Mouse (Mus musculus) layer of hippocampus, postnatal 10 days (tissue): ENCODE results near the gene Olfr780. TPM values are rescaled to one million over a fixed set of nuclear protein-coding genes. Genes with fewer than 3 reads are reported as not detected.
"Not testable (repeated sequence)": the region's sequence is repeated elsewhere in the genome, so short reads cannot be mapped to it uniquely, and the experiment has no call there.

Source experiments
- DNase-seq, 2 experiments: peaks; one replicate each; pipeline ENCODE4 v3.0.0; 2021; ENCODE audit warnings: low spot score in 2 of 2
- long read RNA-seq: library from polyadenylated mRNA; stranded (forward); transcript quantifications from one replicate; pipeline ENCODE4 v2.0.0, GENCODE M21; 2023
- total RNA-seq, 2 experiments: library from RNA; stranded (reverse); gene quantifications; 2 replicates each; pipeline ENCODE4 v1.2.3; 2021

The Olfr780 gene
- total RNA-seq = not detected
- long read RNA-seq = 0 reads

DNA sequence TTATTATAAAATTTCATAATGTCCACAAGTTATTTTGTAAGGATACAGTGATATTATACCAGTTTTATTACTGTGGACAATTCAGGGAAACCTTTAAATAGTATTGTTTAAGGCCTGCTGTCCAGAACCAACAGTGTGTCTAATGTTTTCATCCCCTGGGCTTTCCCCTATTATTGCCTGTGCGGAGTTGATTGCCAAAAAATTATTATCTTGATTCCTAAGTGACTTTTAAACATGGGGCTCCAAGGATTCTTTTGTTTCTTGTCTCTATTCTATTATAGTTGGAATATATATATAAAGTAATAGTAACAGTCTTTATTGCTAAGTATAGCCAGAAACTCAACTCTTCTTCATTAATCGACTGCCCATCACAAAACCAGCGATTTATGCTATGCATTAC lies at the start of gene Olfr780:
Olfr780 (plus strand) TSS at position 301 of the 400 bp plus-strand sequence.
- DNase-seq = no peak

DNA sequence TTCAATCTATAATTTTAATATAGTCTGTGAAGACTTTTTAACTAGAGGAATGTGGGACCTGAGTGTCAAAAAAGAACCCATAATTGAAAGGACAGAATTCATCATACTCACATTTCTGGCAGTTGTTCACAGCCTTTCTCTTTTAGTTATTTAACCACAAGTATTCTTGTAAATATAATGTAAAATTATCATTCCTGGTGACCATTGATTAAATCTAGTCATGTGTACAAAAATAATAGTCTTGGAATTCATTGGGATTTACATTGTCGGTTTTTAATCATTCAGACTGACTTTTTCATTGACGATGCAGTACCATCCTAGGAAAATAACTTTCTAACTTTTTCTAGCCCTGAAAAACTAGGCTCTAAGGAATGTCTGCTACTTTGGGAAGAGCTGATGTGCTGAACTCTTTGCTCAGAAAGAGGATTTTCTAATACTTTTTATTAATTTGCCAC lies 46.8 kb upstream of the Olfr780 start, which contains the start of gene Olfr777:
Olfr777 (minus strand) TSS at position 405 of the 455 bp plus-strand sequence.
- DNase-seq = no peak

DNA sequence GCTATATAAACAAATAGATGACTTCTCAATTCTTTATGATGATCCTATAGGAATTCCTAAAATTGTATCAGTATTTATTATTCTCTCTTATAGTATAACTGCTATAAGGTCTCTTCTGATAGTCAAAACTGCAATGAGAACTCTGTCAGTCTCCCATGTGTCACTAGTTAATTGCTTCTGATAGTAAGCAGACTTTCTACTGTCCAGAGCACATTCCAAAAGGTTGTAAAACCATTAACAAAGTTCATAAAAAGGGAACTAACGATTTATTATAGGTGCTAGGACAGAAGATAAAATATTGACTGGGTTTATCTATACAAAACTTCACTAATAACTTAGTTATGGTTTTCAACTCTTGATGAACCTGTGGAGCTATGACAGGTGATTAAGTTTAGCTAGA lies 4.9 kb upstream of the Olfr780 start:
- DNase-seq = not testable (repeated sequence)

- not testable (repeated sequence) for DNase-seq
Measured at GRCm38 (mm10) chr10:129313521-129313920, 4.4 kb upstream of the Olfr780 start.

GRCm38 (mm10) chr10:129328554-129328953 lies 10.6 kb downstream of the Olfr780 start, which contains the start of gene Olfr781:
Olfr781 (plus strand) TSS chr10:129328854.
- DNase-seq = no peak

DNA sequence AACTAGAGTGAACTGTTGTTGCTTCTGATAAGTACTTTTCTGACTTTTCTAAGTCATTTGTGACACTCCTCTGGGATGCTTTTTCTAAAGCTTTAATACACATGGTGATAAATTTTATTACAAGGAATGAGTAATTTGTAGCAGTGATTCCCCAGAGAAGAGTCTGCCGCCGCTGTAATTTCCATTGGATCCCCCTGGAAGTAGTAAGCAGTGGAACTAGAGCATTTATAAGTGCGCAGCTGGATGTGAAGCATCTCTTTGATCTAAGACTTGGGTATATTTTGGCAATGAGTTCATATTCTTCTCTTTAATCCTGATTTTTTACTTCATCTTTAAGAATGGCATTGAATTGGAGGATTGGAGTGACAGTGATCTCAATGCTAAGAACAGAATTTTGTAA lies 30.6 kb downstream of the Olfr780 start, which contains the start of gene Olfr782:
Olfr782 (plus strand) TSS at position 301 of the 400 bp plus-strand sequence.
- DNase-seq = no peak

GRCm38 (mm10) chr10:129352475-129352874 lies 34.6 kb downstream of the Olfr780 start:
- not testable (repeated sequence) for DNase-seq

GRCm38 (mm10) chr10:129356496-129356895 lies 38.6 kb downstream of the Olfr780 start:
- DNase-seq = not testable (repeated sequence)

DNA sequence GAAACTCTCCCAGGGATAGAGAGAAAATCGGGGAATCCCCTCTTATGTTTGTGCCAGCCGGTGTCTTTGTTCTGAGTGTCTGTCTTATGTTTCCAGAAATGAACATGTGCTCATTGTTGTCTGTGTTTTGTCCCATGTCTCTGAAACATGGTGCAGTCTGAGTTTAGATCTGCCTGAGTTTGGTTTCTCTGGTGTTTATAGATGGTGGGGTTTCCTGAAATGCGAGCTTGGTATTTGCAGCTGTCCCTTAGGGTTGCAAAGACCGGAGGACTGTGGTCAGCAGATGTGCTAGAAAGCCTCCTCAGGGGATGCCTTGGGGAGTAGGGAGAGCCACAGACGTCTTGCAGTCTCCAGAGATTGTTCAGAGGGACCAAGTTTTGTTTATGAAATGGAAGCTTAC lies 39.4 kb downstream of the Olfr780 start:
- DNase-seq = peak; percentile 5 to 15

Other genes starting within 250 kb of the Olfr780 start
- not detected for gene Olfr766-ps1, start 249.1 kb upstream of the Olfr780 start, total RNA-seq
- under 1 TPM in 1 of 2 experiments, not detected in 1; 0.07 TPM for gene Olfr767, start 235.2 kb upstream of the Olfr780 start, total RNA-seq
- not detected for gene Olfr768, start 218.7 kb upstream of the Olfr780 start, total RNA-seq
- gene Olfr769, start 200.3 kb upstream of the Olfr780 start, total RNA-seq = not detected
- gene Olfr770, start 179.1 kb upstream of the Olfr780 start, total RNA-seq = not detected
- gene Olfr771, start 153.4 kb upstream of the Olfr780 start, total RNA-seq = not detected
- not detected for gene Olfr772, start 140.2 kb upstream of the Olfr780 start, total RNA-seq
- gene Olfr773, start 130.7 kb upstream of the Olfr780 start, total RNA-seq = not detected
- gene Olfr774, start 81.9 kb upstream of the Olfr780 start, total RNA-seq = not detected
- gene Olfr775, start 69.7 kb upstream of the Olfr780 start, total RNA-seq = not detected
- gene Olfr776, start 59.0 kb upstream of the Olfr780 start, total RNA-seq = not detected
- not detected for gene Olfr777, start 46.6 kb upstream of the Olfr780 start, total RNA-seq
- not detected for gene Olfr781, start 10.7 kb downstream of the Olfr780 start, total RNA-seq
- gene Olfr782, start 30.7 kb downstream of the Olfr780 start, total RNA-seq = not detected
- gene Olfr784, start 66.0 kb downstream of the Olfr780 start, total RNA-seq = under 1 TPM in 1 of 2 experiments, not detected in 1; 0.18 TPM
- gene Olfr785, start 87.3 kb downstream of the Olfr780 start, total RNA-seq = not detected
- not detected for gene Olfr786, start 109.2 kb downstream of the Olfr780 start, total RNA-seq
- not detected for gene Olfr787, start 143.7 kb downstream of the Olfr780 start, total RNA-seq
- gene Olfr788, start 152.9 kb downstream of the Olfr780 start, total RNA-seq = not detected
- gene Olfr789, start 166.6 kb downstream of the Olfr780 start, total RNA-seq = not detected
- gene Olfr790, start 180.4 kb downstream of the Olfr780 start, total RNA-seq = not detected
- not detected for gene Olfr791, start 203.7 kb downstream of the Olfr780 start, total RNA-seq
- not detected for gene Olfr792, start 221.0 kb downstream of the Olfr780 start, total RNA-seq
- not detected for gene Olfr794, start 249.5 kb downstream of the Olfr780 start, total RNA-seq